Mouse (Mus musculus): Measurements from ENCODE around the gene Dock3.

DNA sequence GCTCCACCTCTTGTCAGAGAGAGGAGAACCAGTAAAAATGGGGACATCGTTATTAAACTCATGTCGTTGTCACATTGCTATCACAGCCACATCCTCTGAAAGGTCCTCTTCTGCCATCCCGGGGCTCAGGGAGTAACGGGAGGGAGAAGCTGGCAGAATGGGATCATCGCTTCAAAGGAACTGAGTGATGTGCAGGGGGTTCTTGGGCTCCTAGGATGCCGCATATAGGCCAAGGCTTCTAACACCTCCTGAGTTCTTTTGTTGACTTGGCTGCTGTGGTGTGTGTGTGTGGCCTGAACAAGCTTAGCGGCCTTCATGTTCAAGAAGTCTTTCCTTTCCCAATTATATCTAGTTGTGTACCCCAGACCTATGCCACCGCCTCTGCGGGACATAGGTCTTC lies 431 bp upstream of the Dock3 start:
- TF ChIP-seq CTCF (IDR thresholded peaks at IDR 0.05; ENCODE audit: insufficient read depth, low read depth, low read length) (no peak), POLR2A (IDR thresholded peaks at IDR 0.05; ENCODE audit: insufficient read depth, low read depth, low read length) (no peak)
